Mouse (Mus musculus) urinary bladder, postnatal 10 days (tissue): ENCODE results near the gene Gucd1.
"Not testable (repeated sequence)": the region's sequence is repeated elsewhere in the genome, so short reads cannot be mapped to it uniquely, and the experiment has no call there.

Experiments
- DNase-seq: peaks from one replicate; pipeline ENCODE4 v3.0.0; 2022; ENCODE audit warnings: low spot score

Gene Gucd1

GRCm38 (mm10) chr10:75373655-75374351 is 144.0 kb downstream of the Gucd1 start:
- not testable (repeated sequence) for DNase-seq

DNA sequence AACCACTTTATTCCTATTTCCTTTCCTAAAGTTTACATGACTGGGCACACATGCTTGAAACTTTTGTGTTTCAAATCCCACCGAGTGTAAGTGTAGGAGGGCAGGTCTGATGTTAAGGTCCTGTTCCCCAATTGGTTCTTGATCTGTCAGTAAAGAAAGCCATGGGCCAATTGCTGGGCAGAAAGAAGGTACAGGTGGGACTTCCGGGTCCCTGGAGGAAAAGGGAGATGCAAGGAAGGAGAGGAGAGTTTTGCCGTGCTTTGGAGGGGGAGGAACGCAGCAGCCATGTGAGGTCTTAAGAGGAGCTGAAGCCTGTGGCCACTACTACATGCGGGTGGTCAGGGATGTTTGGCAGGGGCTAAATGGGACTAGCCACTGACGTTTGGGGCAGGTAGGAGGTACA is 152.5 kb downstream of the Gucd1 start:
- DNase-seq, result no peak

- no peak for DNase-seq
Observed at GRCm38 (mm10) chr10:75364796-75365195, 153.0 kb downstream of the Gucd1 start.

DNA sequence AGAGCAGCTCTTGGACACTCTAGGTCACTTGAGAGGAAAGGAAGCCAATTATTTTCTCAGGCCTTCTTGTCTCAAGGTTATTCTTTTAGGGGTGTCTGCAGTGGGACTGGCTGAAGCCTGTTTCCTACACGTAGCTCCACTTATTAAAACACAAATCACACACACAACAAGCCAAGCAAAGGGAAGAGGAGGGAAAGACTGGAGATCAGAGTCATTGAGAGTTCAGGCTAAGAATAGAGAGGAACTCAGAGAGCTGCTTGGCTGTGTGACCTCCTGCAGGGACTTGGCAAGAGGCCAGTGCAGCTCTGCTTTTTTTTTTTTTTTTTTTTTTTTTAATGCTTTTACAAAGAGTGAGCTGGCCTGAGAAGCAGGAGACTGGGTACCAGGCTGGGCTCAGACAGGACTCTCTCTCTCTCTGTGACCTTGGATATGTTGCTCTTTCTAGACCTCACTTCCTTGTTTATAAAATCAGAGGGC is 153.5 kb downstream of the Gucd1 start:
- DNase-seq, result not testable (repeated sequence)

GRCm38 (mm10) chr10:75355341-75355740 is 162.4 kb downstream of the Gucd1 start:
- no peak for DNase-seq

- not testable (repeated sequence) for DNase-seq
Observed at GRCm38 (mm10) chr10:75353838-75354241, 163.9 kb downstream of the Gucd1 start.

- no peak for DNase-seq
Observed at GRCm38 (mm10) chr10:75352541-75352940, 165.2 kb downstream of the Gucd1 start.

GRCm38 (mm10) chr10:75350564-75350963 is 167.2 kb downstream of the Gucd1 start:
- no peak for DNase-seq

DNA sequence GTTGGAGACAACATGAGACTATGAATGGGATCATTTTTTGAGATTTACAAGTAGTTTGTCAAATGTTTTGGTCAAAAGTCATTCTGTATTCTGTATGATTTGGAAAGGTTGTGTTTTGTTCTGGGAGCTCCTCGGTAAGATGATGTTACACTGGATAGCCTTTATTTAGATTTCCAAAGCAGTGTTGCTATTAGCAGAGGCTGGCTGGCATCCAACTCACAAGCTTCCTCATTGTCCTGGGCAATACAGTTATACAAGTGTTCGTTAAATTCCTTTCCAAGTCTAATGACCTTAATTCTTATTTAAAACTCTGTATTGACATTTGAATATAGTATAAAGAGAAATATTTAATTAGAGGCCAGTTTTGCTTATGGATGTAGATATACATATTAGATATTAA is 172.5 kb downstream of the Gucd1 start:
- no peak for DNase-seq

GRCm38 (mm10) chr10:75344563-75344962 is 173.2 kb downstream of the Gucd1 start:
- not testable (repeated sequence) for DNase-seq

DNA sequence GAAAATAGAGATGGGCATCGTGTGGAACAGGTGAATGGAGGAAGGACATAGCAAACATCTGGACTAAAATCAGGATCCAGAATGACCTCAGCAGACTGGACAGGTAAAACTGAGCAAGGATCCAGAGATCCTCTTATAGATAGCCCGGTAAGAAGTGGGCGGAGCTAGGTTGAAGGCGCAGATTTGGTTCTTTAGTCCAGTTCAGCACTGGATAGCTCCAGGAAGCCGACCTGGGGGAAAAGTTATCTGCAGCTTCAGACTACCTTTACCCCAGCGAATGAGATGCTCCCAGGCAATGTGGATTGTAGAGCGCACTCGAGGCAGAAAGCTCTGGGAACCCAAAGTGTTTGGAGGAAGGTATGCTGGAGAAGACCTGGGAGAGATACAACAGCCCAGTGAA is 175.8 kb downstream of the Gucd1 start:
- no peak for DNase-seq

GRCm38 (mm10) chr10:75339377-75339776 is 178.4 kb downstream of the Gucd1 start:
- no peak for DNase-seq

GRCm38 (mm10) chr10:75338852-75339251 is 178.9 kb downstream of the Gucd1 start:
- no peak for DNase-seq

- DNase-seq, result no peak
Observed at GRCm38 (mm10) chr10:75337231-75337630, 180.5 kb downstream of the Gucd1 start.

DNA sequence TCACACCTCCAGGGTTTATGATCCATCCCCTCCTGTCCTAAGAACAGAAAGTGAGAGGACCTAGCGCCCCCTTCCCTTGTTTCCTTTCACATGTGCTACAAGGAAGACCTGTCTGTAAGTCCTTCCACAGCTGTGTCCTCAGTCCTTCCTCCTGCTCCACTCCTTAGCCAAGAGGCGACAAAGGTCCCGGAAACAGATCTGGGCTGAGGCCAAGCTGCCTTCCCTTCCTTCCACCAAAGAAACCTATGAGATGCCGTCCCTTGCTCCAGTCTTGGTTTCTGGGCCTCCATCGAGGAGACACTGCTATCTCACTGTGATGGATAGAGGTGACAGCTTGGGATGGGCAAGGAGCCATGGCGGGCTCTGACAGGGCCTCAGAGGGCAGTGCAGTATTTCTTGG is 182.7 kb downstream of the Gucd1 start:
- no peak for DNase-seq

GRCm38 (mm10) chr10:75334175-75334574 is 183.6 kb downstream of the Gucd1 start:
- DNase-seq, result no peak

DNA sequence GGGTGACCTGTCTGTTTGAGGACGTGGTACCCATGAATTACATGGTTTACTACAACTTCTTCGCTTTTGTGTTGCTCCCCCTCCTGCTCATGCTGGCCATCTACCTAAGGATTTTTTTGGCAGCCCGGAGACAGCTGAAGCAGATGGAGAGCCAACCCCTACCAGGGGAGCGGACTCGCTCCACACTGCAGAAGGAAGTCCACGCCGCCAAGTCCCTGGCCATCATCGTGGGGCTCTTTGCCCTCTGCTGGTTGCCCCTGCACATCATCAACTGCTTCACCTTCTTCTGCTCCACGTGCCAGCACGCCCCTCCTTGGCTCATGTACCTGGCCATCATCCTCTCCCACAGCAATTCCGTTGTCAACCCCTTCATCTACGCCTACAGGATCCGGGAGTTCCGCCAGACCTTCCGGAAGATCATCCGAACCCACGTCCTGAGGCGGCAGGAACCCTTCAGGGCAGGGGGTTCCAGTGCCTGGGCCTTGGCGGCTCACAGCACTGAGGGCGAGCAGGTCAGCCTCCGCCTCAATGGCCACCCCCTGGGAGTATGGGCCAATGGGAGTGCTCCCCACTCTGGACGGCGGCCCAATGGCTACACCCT is 184.5 kb downstream of the Gucd1 start:
- no peak for DNase-seq

- no peak for DNase-seq
Observed at GRCm38 (mm10) chr10:75332268-75332667, 185.5 kb downstream of the Gucd1 start.

- DNase-seq, result no peak
Observed at GRCm38 (mm10) chr10:75328201-75328704, 189.5 kb downstream of the Gucd1 start.

GRCm38 (mm10) chr10:75327081-75327480 is 190.7 kb downstream of the Gucd1 start:
- DNase-seq, result no peak

- no peak for DNase-seq
Observed at GRCm38 (mm10) chr10:75326553-75326952, 191.2 kb downstream of the Gucd1 start.

DNA sequence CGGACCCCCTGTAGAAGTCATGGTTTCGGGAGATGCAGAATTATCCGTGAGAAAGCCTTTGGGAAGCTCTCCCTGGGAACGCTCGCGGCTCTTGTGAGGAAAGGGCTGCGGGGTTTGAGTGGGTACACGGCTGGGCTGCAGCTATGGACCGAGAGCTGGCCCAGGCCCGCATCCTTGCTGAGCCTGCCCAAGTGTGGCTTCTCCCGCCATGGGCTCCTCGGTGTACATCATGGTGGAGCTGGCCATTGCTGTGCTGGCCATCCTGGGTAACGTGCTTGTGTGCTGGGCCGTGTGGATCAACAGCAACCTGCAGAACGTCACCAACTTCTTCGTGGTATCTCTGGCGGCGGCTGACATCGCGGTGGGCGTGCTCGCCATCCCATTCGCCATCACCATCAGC is 192.0 kb downstream of the Gucd1 start:
- no peak for DNase-seq

DNA sequence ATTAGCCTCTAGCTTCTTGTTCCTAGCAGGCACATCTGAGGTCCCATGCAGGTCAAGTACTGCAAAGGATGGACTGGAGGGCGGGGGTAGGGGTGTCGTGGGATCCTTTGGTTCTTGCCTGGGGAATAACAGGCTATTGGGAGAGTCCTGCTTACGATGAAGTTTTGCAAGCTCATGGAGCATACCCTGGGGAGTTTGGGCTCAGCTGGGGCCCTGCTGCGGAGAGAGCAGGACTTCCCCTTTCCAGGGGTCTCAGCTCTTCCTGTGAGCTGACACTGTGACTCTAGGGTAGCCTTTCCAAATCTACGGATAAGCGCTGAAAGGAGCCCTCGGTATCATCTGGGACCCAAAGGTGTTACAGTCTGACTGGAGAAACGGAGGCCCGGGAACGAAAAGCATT is 193.4 kb downstream of the Gucd1 start:
- no peak for DNase-seq

DNA sequence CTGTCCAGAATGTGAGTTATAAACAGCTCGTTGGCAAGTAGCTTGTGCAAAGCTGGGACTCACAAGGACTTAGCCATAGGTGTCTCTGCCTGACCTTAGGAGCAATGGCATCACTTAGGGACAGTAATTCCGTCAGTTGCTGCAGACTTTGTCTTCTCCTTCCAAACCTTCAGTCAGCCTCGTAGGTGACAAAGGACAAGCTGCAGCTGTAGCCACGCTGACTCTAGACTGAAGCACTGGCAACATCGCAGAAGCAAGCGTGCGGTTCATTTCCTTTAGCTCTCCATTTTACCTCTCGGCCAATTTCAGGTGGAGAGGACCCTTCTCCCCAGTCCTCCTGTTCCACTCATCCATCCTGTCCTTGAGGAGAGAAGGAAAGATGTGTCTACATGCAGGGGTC is 193.8 kb downstream of the Gucd1 start:
- no peak for DNase-seq
